Mouse (Mus musculus) lung, adult 2 months (tissue): Measurements from ENCODE around the gene Dcun1d4.

Source experiments
- CTCF ChIP-seq: fragments of 200-500 bp; IDR thresholded peaks from 2 replicates; pipeline ENCODE4 v1.5.1; 2011; ENCODE audit warnings: mild to moderate bottlenecking, low read length, control low read depth; ENCODE audit not compliant: insufficient read depth
- POLR2A ChIP-seq: fragments of 200-500 bp; IDR thresholded peaks from 2 replicates; pipeline ENCODE4 v1.6.1; 2011; ENCODE audit warnings: low read depth, mild to moderate bottlenecking, control low read depth, low read length, borderline replicate concordance; ENCODE audit errors: extremely low read depth

GRCm38 (mm10) chr5:73576708-73577107 is 95.9 kb downstream of the Dcun1d4 start:
- TF ChIP-seq CTCF = no peak
- no peak for TF ChIP-seq POLR2A
